Mouse (Mus musculus): ENCODE measurements at regions not wholly inside any gene's neighbourhood (a gene's known extent, or its start where the extent isn't known, plus 50 kb on each side); places are given as distances from the start of the nearest gene placed in this dataset.

DNA sequence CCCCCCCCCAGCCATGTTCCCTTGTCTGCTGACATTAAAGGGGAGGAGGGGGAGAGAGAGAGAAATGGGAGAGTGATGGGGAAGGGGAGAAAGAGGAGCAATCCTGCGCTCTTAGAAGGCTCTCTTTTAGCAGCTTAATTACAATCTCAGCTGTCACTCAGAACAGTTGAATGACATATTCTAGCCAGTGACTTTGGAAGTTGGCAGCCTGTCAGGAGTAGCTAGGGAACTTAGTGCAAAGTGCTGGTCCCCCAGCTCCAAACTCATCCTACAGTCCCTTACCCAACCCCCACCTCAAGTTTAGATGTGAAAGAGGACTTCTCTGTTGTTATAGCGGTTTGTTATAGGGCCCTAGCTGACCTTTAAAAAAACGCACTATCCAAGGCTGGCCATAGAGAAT, 604.9 kb downstream of the Ebf1 start:
- no peak for TF ChIP-seq TCF12 (IDR thresholded peaks at IDR 0.05; ENCODE audit: insufficient read depth, poor library complexity, severe bottlenecking)
- TF ChIP-seq POLR2A (IDR thresholded peaks at IDR 0.05; ENCODE audit: insufficient read length, low read depth): no peak
- TF ChIP-seq E2F4 (IDR thresholded peaks at IDR 0.05; ENCODE audit: insufficient read depth): no peak
- TF ChIP-seq CEBPB (IDR thresholded peaks at IDR 0.05; ENCODE audit: insufficient read depth, poor library complexity, severe bottlenecking): no peak
- TF ChIP-seq REST (IDR thresholded peaks at IDR 0.05; ENCODE audit: insufficient read depth, insufficient read length): no peak
- TF ChIP-seq MYOD1 (IDR thresholded peaks at IDR 0.05; ENCODE audit: control insufficient read depth in 1 of 3, insufficient read length in 2 of 3, low read depth in 2 of 3): no peak
- no peak for TF ChIP-seq POLR2AphosphoS2 (IDR thresholded peaks at IDR 0.05; ENCODE audit: insufficient read length, low read depth)
- no peak for TF ChIP-seq USF1 (IDR thresholded peaks at IDR 0.05; ENCODE audit: low read depth)
- no peak for TF ChIP-seq MYOG (IDR thresholded peaks at IDR 0.05; ENCODE audit: control insufficient read depth in 1 of 3, insufficient read depth in 1 of 3, insufficient read length in 2 of 3, low read depth in 2 of 3)
- no peak for TF ChIP-seq MAX (IDR thresholded peaks at IDR 0.05; ENCODE audit: low read depth)
- TF ChIP-seq SRF (IDR thresholded peaks at IDR 0.05; ENCODE audit: control insufficient read depth, insufficient read length, low read depth): no peak
- TF ChIP-seq TCF3 (IDR thresholded peaks at IDR 0.05; ENCODE audit: insufficient read length, low read depth): no peak
